Mouse (Mus musculus): Measurements from ENCODE around the gene Ralgps2. TPM values are rescaled to one million over a fixed set of nuclear protein-coding genes. Genes with fewer than 3 reads are reported as not detected.

The Ralgps2 gene
- polyA plus RNA-seq, 1 experiment from 2014 or later, result 55.2 TPM

DNA sequence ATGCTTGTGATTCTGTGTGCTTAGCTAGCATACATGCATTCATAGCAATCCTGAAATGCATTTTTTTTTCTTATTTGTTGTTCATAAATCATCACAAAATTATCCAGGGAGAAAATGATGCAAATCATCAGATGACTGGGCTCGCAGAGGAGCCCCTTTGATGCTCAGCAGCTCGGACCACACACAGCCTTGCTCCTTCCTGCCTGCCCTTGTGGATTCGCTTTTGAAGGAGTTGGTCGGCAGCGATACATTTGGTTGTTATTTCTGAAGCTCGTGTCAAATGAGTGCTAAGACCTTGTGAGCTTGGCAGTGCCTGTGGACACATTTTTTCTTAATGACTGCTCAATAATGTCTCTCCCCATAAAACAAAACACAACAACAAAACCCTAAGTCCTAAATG lies 31.2 kb upstream of the Ralgps2 start:
- DNase-seq (ENCODE audit: low spot score), result no peak
- H3K4me1 ChIP-seq, result no peaks in the 10 kb centered on the region
- no peak overlapping the region for H3K27ac ChIP-seq
- H3K36me3 ChIP-seq, result no peaks in the 10 kb centered on the region
- H3K27me3 ChIP-seq (ENCODE audit: insufficient read depth, poor library complexity, severe bottlenecking), result no peaks in the 10 kb centered on the region
- no peaks in the 10 kb centered on the region for H3K9me3 ChIP-seq
- H3K4me3 ChIP-seq, result no peak overlapping the region
- 75% methylated on average over 6 of the region's 6 CpGs for WGBS

DNA sequence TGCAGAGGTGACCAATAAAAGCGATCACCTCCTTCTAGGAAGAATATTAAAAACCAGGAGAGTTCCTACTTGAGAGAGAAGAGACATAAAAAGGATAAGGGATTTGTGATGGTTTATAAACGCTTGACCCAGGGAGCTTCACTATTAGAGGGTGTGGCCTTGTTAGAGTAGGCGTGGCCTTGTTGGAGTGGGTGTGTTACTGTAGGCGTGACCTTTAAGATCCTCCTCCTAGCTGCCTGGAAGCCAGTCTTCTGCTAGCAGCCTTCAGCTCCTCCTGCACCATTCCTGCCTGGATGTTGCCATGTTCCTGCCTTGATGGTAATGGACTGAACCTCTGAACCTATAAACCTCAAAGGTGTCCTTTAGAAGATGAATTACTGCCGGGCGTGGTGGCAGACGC lies 28.7 kb upstream of the Ralgps2 start:
- WGBS, result 81% methylated on average over 7 of the region's 7 CpGs
- H3K27ac ChIP-seq, result no peak overlapping the region
- H3K27me3 ChIP-seq (ENCODE audit: insufficient read depth, poor library complexity, severe bottlenecking), result no peaks in the 10 kb centered on the region
- no peaks in the 10 kb centered on the region for H3K36me3 ChIP-seq
- peak; percentile 30 for DNase-seq (ENCODE audit: low spot score)
- H3K4me1 ChIP-seq, result peaks cover 19% of the 10 kb centered on the region
- no peak overlapping the region for H3K4me3 ChIP-seq
- H3K9me3 ChIP-seq, result no peaks in the 10 kb centered on the region

- peaks cover 20% of the 10 kb centered on the region for H3K4me1 ChIP-seq
- H3K27ac ChIP-seq, result no peak overlapping the region
- no peaks in the 10 kb centered on the region for H3K36me3 ChIP-seq
- no peak overlapping the region for H3K4me3 ChIP-seq
- 50% methylated on average over 4 of the region's 4 CpGs for WGBS
- no peaks in the 10 kb centered on the region for H3K9me3 ChIP-seq
- DNase-seq (ENCODE audit: low spot score), result peak; percentile 58
- no peaks in the 10 kb centered on the region for H3K27me3 ChIP-seq (ENCODE audit: insufficient read depth, poor library complexity, severe bottlenecking)
These were observed 25.1 kb upstream of the Ralgps2 start for GRCm38 (mm10) chr1:156964586-156964932.

DNA sequence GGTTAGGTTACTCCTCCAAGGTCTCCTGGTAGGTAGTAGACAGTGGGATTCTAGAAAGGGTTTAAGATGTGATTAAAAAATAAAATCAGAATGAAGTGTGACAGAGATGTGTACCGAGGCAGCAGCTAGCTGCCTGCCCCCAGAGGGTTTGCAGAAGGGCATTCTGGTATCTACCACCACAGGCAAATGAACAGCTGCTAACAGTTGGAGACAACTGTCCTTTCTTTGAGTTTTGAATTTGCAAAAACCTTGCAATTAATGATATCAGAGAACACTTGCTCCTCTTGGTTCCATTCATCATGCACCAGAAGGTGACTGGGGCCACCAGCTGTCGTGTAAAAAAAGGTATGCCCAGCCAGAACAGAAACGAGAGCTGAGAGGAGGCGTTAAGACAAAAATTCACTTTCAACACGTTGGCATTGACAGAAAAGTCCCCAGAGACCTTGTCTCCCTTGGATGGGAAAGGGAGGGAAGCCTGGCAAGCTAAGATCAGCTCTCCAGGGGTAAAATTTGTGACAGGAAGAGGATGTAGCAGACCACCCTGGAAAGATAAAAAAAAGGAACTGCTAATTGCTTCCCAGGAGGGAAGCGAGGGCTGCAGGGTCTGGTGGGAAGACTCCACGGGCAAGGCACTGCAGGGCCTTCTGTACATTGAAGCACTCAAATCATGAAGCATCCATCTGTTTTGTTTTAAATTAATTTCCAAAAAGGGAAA lies 24.6 kb upstream of the Ralgps2 start:
- H3K27ac ChIP-seq, result peak overlapping the region; percentile 49
- no peak overlapping the region for H3K4me3 ChIP-seq
- no peaks in the 10 kb centered on the region for H3K36me3 ChIP-seq
- no peaks in the 10 kb centered on the region for H3K27me3 ChIP-seq (ENCODE audit: insufficient read depth, poor library complexity, severe bottlenecking)
- no peaks in the 10 kb centered on the region for H3K9me3 ChIP-seq
- WGBS, result 13% methylated on average over 7 of the region's 7 CpGs
- DNase-seq (ENCODE audit: low spot score), result peak; percentile 73
- peaks cover 25% of the 10 kb centered on the region for H3K4me1 ChIP-seq

- no peaks in the 10 kb centered on the region for H3K27me3 ChIP-seq (ENCODE audit: insufficient read depth, poor library complexity, severe bottlenecking)
- 48% methylated on average over 8 of the region's 8 CpGs for WGBS
- H3K9me3 ChIP-seq, result no peaks in the 10 kb centered on the region
- no peaks in the 10 kb centered on the region for H3K36me3 ChIP-seq
- peak; percentile 69 for DNase-seq (ENCODE audit: low spot score)
- H3K4me3 ChIP-seq, result no peak overlapping the region
- no peak overlapping the region for H3K27ac ChIP-seq
- peaks cover 30% of the 10 kb centered on the region for H3K4me1 ChIP-seq
These were observed 22.2 kb upstream of the Ralgps2 start for GRCm38 (mm10) chr1:156961481-156962265.

- H3K27ac ChIP-seq, result peak overlapping the region; percentile 77
- no peaks in the 10 kb centered on the region for H3K36me3 ChIP-seq
- no peak overlapping the region for H3K4me3 ChIP-seq
- 28% methylated on average over 5 of the region's 5 CpGs for WGBS
- no peaks in the 10 kb centered on the region for H3K27me3 ChIP-seq (ENCODE audit: insufficient read depth, poor library complexity, severe bottlenecking)
- H3K4me1 ChIP-seq, result peaks cover 23% of the 10 kb centered on the region
- H3K9me3 ChIP-seq, result no peaks in the 10 kb centered on the region
- peak; percentile 70 for DNase-seq (ENCODE audit: low spot score)
These were observed 19.6 kb upstream of the Ralgps2 start for GRCm38 (mm10) chr1:156959004-156959403.

GRCm38 (mm10) chr1:156957360-156957759 lies 17.9 kb upstream of the Ralgps2 start:
- H3K27ac ChIP-seq, result no peak overlapping the region
- no peaks in the 10 kb centered on the region for H3K9me3 ChIP-seq
- peaks cover 18% of the 10 kb centered on the region for H3K4me1 ChIP-seq
- H3K4me3 ChIP-seq, result no peak overlapping the region
- no peaks in the 10 kb centered on the region for H3K27me3 ChIP-seq (ENCODE audit: insufficient read depth, poor library complexity, severe bottlenecking)
- DNase-seq (ENCODE audit: low spot score), result peak; percentile 4
- WGBS, result 81% methylated on average over 3 of the region's 3 CpGs
- H3K36me3 ChIP-seq, result no peaks in the 10 kb centered on the region

DNA sequence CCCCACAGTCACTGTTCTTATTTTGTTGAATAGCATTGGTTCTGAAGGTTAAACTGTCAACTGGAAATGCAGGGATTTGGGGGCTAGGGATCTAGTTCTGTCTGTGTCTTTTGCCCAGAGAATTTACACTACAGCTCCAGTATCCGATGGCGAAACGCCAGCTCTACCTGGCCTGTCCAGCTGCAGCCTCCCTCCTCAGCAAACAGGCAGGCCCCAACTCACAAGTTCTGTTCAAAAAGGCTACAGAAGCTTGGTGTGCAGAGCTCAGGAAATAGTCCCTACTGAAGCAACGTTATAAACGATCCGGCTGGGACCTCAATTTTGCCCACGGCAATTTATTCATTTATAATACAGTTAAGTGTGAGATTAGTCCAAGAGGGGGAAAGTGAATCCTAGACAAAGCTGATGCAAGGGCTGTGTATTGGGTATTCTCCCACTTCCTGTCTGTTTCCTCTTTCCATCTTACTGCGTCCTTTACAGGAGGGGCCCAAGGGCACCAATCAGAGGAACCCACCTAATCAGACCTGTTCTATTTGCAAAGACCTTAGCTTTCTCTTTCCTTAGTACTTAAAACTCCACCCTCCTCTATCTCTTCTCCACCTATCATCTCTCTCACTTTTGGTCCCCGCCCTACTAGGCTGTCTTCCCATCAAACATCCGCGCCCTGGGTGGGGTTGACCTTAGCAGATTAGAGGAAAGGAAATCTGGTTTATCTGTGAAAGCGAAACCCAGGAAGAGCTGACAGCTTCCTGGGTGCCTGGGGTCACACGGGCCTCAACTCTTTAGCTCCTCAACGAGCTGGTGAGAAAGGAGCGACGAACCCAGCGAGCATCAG lies 16.7 kb upstream of the Ralgps2 start:
- DNase-seq (ENCODE audit: low spot score), result peak; percentile 73
- WGBS, result 46% methylated on average over 17 of the region's 17 CpGs
- Histone ChIP-seq H3K27me3 (ENCODE audit: insufficient read depth, poor library complexity, severe bottlenecking) (no peaks in the 10 kb centered on the region), H3K4me3 (0 out of 2 replicates have a peak overlapping the region, but pooled peaks have one; percentile 22), H3K27ac (peak overlapping the region; percentile 44; the same call in 1 of the 2 replicates), H3K36me3 (no peaks in the 10 kb centered on the region), H3K9me3 (no peaks in the 10 kb centered on the region), H3K4me1 (peaks cover 29% of the 10 kb centered on the region)

- peak; percentile 63 for DNase-seq (ENCODE audit: low spot score)
- WGBS, result 94% methylated on average over 12 of the region's 12 CpGs
These were observed 14.8 kb upstream of the Ralgps2 start for GRCm38 (mm10) chr1:156954216-156954615.

GRCm38 (mm10) chr1:156950354-156950753 lies 10.9 kb upstream of the Ralgps2 start:
- Histone ChIP-seq H3K4me3 (no peak overlapping the region), H3K27me3 (ENCODE audit: insufficient read depth, poor library complexity, severe bottlenecking) (no peaks in the 10 kb centered on the region), H3K9me3 (no peaks in the 10 kb centered on the region), H3K4me1 (peaks cover 17% of the 10 kb centered on the region), H3K27ac (no peak overlapping the region), H3K36me3 (no peaks in the 10 kb centered on the region)
- DNase-seq (ENCODE audit: low spot score), result no peak
- WGBS, result 40% methylated on average over 5 of the region's 5 CpGs

More at GRCm38 (mm10) chr1:156954216-156954615, 14.8 kb upstream of the Ralgps2 start:
- Histone ChIP-seq H3K27ac (no peak overlapping the region), H3K27me3 (ENCODE audit: insufficient read depth, poor library complexity, severe bottlenecking) (no peaks in the 10 kb centered on the region), H3K9me3 (no peaks in the 10 kb centered on the region), H3K4me3 (no peak overlapping the region), H3K36me3 (no peaks in the 10 kb centered on the region), H3K4me1 (peaks cover 29% of the 10 kb centered on the region)

DNA sequence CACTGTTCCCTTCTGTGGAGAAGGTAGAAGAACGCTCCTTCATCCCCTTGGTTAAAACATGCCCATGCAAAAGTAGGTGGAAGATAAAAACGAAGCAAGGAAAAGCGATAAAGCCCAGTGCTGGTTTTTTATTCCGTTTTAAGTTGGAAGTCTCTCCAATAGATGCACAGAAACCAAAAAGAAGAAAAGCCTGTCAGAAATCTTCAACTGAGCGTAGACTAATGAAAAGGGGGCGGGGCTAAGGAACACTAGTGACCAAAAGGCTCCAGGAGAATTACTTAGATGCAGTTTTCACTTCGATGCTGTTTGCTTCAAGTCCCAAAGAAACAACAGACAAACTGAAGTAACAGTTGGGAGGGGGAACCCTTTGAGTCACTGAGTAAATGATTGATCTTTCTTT lies 1.2 kb upstream of the Ralgps2 start:
- Histone ChIP-seq H3K4me3 (peak overlapping the region; percentile 99), H3K4me1 (peaks cover 10% of the 10 kb centered on the region; the same call in 1 of the 2 replicates), H3K27ac (no peak overlapping the region), H3K9me3 (no peaks in the 10 kb centered on the region), H3K27me3 (ENCODE audit: insufficient read depth, poor library complexity, severe bottlenecking) (no peaks in the 10 kb centered on the region), H3K36me3 (no peaks in the 10 kb centered on the region)
- no peak for DNase-seq (ENCODE audit: low spot score)
- WGBS, result 40% methylated on average over 7 of the region's 7 CpGs

GRCm38 (mm10) chr1:156940142-156940522 lies 706 bp upstream of the Ralgps2 start:
- Histone ChIP-seq H3K27me3 (ENCODE audit: insufficient read depth, poor library complexity, severe bottlenecking) (no peaks in the 10 kb centered on the region), H3K4me3 (peak overlapping the region; percentile 99), H3K36me3 (no peaks in the 10 kb centered on the region; the same call in 1 of the 2 replicates), H3K4me1 (peaks cover 10% of the 10 kb centered on the region; the same call in 1 of the 2 replicates), H3K9me3 (no peaks in the 10 kb centered on the region), H3K27ac (peak overlapping the region; percentile 97)
- 4% methylated on average over 8 of the region's 8 CpGs for WGBS
- DNase-seq (ENCODE audit: low spot score), result no peak
